Mouse (Mus musculus) bone marrow, adult 2 months (tissue): ENCODE measurements around the gene Maats1.

Experiments
- CTCF ChIP-seq: fragments of 200-500 bp; IDR thresholded peaks from 2 replicates; pipeline ENCODE4 v1.5.1; 2011; ENCODE audit warnings: low read length, control low read depth; ENCODE audit not compliant: control insufficient read depth, insufficient read depth
- POLR2A ChIP-seq: fragments of 200-500 bp; IDR thresholded peaks from 2 replicates; pipeline ENCODE4 v1.6.1; 2011; ENCODE audit warnings: low read depth, mild to moderate bottlenecking, control low read depth, low read length, borderline replicate concordance; ENCODE audit not compliant: control insufficient read depth

- TF ChIP-seq CTCF: no peak
- no peak for TF ChIP-seq POLR2A
Measured at GRCm38 (mm10) chr16:38370633-38371374, 28.9 kb upstream of the Maats1 start.
